Mouse (Mus musculus): Measurements from ENCODE around the gene Hnrnpa1. TPM values are rescaled to one million over a fixed set of nuclear protein-coding genes. Genes with fewer than 3 reads are reported as not detected.

Gene Hnrnpa1
- total RNA-seq, 2 experiments from 2014 or later, result 160 to 179 TPM

Small RNA genes lying within 50 kb of the gene (microRNA-seq; reads per million reads assigned to microRNA genes)
- gene Mir148b (ENCODE audit: borderline number of aligned reads in 2 of 2), result 58.6 to 71.0 reads per million in 2 experiments

Other genes with a start within 250 kb of the Hnrnpa1 start
- gene Hoxc8, start 249.8 kb upstream of the Hnrnpa1 start, total RNA-seq (2021), result 10 to 100 TPM; 30.8 to 34.8 TPM
- gene Hoxc6, start 242.2 kb upstream of the Hnrnpa1 start, total RNA-seq (2021), result 10 to 100 TPM; 47.9 to 59.3 TPM
- gene Hoxc4, start 221.5 kb upstream of the Hnrnpa1 start, total RNA-seq (2021), result 1 to 10 TPM; 5.0 to 7.3 TPM
- gene Smug1, start 73.3 kb upstream of the Hnrnpa1 start, total RNA-seq (2021), result 10 to 100 TPM; 12.5 to 13.2 TPM
- 10 to 100 TPM; 65.0 to 76.3 TPM for gene Cbx5, start 616 bp upstream of the Hnrnpa1 start, total RNA-seq (2021)
- under 1 TPM in 1 of 2 experiments, not detected in 1; 0.67 TPM for gene Nfe2, start 18.0 kb downstream of the Hnrnpa1 start, total RNA-seq (2021)
- gene Copz1, start 32.3 kb downstream of the Hnrnpa1 start, total RNA-seq (2021), result 100 to 1,000 TPM; 138 to 150 TPM
- gene Gpr84, start 70.2 kb downstream of the Hnrnpa1 start, total RNA-seq (2021), result not detected
- 10 to 100 TPM; 12.4 to 16.9 TPM for gene Zfp385a, start 99.7 kb downstream of the Hnrnpa1 start, total RNA-seq (2021)
- 10 to 100 TPM; 27.1 to 31.7 TPM for gene Itga5, start 126.3 kb downstream of the Hnrnpa1 start, total RNA-seq (2021)
- gene Gtsf1, start 190.0 kb downstream of the Hnrnpa1 start, total RNA-seq (2021), result not detected
- not detected for gene Gtsf2, start 208.0 kb downstream of the Hnrnpa1 start, total RNA-seq (2021)
- 1 to 10 TPM; 5.5 to 8.7 TPM for gene Nckap1l, start 213.4 kb downstream of the Hnrnpa1 start, total RNA-seq (2021)